Mouse (Mus musculus): ENCODE results near the gene Ubac2.
"Not testable (repeated sequence)": the region's sequence is repeated elsewhere in the genome, so short reads cannot be mapped to it uniquely, and the experiment has no call there.

Ubac2 gene

DNA sequence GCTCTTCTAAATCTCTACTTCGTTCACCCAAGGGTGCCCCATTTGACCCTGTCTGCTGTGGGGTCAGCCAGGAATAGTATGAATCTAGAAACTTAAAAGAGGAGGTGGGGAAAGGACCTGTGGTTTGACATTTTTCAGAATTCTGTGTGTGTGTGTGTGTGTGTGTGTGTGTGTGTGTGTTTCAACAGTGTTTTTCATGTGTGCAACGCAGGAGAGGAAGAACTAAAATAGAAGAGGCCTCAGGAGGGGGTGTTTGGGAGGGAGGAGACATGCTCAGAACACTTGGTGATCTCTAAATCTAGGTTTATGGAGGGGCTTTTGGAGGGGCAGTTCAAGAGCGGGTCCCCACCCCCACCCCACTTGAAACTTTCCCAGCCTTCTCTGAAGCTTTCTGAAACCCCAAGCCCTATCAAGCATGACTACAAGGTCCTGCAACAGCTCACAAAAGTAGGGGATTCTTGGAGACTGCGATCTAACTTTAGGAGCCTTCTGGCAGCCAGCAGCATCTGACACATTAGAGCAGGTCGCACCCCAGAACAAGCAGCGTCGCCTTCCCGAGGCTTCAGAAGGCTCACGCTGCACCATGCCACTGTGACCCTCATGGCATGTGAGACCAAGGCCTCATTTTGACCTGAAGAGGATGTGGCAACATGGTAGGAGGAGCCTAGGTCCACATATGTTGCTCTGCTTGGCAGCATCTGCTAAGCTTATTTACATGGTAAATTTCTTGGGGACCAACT lies 174.6 kb downstream of the Ubac2 start:
- DNase-seq (ENCODE audit: low spot score) = no peak

DNA sequence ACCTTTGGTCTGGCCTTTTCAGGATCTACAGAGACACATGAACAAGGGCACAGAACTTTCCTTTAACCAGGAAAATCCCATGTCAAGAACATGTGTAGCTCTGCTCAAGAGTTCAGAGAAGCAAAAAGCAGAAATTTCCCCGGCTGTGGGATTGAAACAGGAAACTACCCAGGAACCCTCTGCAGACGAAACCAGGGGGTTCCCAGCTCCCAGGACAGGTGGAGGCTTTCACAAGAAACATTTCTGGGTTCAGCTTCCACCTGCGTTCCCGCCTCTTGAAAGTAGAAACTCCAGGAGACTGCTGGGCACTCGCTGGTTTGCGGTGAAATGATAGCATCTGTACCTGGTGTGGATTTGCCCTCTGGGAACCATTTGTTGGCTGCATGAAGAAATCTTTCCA lies 178.5 kb downstream of the Ubac2 start:
- DNase-seq (ENCODE audit: low spot score) = no peak

DNA sequence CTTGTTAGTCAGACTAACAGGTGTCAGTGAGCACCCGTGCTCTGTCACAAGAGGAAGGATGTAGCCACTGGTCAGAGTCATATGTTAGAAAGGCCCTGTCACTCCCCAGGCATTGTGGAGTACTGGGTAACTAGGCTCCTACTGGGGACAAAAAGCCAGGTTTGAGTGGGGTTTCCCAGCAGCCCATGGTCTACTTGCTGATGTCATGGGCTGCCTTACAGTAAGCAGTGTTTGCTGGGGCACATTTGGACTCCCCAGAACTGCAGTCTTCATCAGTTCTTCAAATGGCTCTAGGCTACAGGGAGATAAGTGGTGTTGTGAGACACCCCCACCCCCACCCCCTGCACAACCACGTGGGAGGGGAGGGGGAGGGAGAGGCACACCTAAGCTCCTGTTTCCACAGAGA lies 179.5 kb downstream of the Ubac2 start:
- DNase-seq (ENCODE audit: low spot score) = no peak

DNA sequence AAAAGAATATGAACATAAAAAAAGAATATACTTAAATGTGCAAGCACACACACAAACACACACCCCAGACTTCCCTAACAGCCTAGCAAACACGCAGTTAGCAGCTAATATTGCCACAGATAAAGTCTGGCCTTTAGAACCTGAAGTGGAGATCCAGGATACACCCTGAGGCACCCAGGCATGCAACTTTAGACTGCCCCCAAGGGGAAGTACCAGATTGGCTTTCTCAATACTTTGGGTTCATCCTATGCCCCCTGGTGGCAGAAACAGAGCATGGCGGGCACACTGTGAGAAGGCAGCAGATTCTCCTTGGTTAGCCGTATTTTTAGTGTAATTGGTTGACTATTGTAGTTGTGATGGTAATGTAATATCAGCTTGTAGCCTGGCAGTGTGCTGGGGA lies 182.2 kb downstream of the Ubac2 start:
- DNase-seq (ENCODE audit: low spot score) = peak; percentile 89

DNA sequence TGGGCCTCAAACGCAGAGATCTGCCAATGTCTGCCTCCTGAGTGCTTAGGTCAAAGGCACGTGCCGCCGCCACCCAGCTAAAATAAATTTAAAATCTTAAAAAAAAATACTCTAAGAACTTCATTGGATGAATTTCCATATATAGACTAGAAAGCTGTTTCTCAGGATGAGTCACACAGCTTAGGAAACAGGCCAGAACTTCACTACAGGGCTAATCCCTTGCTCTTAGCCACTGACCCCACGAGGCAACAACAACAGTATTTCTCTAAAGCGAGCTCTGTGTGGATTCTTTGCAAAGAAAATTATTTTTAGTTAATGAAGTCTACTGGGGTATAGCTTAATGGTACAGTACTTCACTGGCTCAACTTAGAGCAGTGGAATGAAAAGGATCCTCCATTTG lies 183.0 kb downstream of the Ubac2 start:
- DNase-seq (ENCODE audit: low spot score) = no peak

DNA sequence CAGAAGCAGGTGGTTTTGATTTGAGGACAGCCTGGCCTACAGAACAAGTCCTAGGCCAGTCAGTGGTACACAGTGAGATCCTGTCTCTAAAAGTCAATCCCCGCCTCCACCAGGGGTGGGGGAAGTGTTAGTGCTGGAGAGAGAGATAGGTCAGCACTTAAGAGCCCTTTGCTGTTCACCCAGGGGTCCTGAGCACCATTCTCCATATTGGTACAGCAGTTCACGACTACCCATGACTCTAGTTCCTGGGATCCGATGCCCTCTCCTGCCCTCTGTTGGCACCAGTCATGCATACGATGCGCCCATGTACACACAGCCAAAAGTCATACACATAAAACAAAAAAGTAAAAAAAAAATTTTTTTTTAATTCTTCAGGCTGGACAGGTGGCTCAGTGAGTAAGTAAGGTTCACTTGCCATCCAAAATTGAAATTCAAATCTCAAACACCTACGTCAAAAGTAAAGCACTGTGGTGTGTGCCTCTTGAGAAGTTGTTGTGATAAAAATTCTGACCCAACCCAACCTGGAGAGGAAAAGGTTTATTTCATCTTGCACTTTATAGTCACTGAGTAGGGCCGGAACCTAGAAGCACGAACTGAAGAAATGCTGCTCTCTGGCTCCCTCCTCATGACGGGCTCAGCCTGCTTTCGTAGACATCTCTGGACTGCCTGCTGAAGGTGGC lies 184.1 kb downstream of the Ubac2 start:
- DNase-seq (ENCODE audit: low spot score) = no peak

DNA sequence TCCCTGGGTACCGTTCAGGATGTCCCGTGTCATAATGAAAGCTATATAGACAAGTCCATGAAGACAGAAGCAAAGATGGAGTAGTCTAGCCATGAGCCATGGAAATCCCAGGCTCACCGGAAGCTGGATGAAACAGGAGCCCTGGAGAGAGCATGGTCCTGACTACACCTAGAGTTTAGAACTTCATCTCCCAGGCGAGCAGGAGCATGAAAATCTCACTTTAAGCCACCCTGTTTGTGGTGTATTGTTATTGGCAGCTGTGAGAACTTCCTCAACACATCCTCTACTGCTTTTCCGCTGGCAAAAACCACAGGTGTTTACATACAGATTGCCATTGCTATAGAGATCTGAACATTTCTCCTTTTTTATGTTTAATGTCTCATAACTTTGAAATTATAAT lies 185.2 kb downstream of the Ubac2 start:
- peak; percentile 44 for DNase-seq (ENCODE audit: low spot score)

DNA sequence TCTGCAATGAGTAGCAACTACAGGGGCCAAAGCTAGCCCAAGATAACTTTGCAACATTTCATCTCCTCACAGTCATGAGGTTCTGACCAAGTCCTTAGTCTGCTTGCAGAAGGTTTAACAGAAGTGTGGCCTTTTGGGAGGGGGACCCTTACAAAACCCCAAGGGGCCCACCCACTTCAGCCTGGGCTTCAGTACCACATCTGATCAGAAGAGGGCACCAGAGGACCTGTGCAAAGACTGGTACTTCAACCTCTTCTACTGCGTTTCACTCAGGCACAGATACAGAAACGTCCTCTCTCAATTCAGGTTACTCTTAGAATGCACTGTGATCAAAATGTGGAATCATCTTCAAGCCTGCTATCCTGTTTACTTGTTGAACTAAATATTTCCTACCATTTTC lies 186.1 kb downstream of the Ubac2 start:
- peak; percentile 74 for DNase-seq (ENCODE audit: low spot score)

DNA sequence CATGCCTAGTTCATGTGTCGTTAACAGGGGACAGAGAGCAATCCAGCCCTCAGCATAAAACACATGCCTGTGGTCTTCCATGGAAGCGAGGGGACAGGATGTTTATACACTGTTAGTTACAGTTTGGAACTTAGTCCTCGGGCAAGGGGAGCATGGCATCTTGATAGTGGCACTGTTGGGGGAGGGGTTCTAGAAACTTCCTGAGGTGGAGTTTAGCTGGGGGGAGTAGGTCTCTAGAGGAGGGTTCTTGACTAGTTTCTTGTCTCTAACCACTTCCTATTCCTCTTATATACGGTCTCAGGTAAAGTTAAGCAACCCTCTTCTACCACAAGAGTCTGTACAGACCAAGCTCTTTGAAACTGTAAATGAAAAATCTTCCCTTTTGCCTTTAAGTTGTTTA lies 187.8 kb downstream of the Ubac2 start:
- peak; percentile 64 for DNase-seq (ENCODE audit: low spot score)

DNA sequence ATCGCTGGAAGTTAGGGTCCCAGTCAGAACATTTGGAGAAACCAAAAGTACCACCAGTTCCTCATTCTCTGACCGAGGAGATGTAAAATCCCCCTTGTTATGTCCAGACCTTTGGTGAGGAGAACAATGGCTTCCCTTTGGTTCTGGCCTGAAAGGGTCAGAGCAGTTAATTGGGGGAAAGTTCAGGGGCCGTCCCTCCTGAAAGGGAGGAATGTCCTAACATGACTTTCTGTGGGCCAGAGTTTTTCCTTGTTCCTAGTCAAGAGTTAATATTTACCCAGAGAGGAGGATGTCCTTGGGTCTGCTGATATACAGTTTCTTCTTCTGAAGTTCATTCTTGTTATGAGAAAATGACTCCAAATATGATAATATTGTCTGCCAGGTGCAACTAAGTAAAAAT lies 189.6 kb downstream of the Ubac2 start:
- DNase-seq (ENCODE audit: low spot score) = not testable (repeated sequence)

DNA sequence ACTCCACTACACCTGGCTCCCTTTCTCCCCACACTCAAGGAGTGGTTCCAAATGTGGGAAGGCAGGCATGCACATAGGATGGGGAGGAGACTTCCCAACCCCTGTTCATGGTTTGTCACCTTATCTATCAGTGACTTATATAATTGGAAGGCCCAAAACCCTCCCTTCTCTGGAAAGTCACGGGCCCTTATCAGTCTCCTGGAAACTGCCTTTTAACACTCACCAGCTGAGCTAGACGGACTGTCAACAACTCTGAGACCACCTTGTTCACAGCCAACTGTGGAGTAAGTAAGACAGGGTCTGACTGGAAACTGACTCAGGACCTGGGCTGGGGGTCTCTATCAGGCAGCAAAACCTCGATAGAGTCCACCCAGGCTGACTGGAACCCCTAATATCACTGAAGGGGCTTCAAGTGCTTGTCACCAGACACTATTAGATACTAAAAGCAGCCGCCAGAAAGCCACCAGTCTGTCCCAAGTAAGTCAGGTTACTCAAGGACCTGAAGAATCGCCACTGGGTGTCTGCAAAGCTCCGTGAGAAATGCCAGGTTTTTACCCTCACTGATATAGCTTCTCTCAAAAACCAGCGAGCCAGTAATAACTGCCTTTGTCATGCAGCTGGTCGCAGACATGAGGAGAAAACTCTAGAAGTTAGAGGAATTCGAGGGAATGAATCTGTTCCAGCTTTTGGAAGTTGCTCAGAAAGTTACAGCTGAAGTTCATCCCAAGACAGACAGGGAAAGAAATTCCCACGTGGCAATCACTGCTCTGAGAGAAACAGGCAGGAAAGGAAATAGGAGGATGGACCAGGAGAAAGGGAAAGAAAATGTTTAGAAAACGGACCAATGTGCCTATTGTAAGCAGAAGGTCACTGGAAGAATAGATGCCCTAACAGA lies 190.6 kb downstream of the Ubac2 start:
- DNase-seq (ENCODE audit: low spot score) = no peak

DNA sequence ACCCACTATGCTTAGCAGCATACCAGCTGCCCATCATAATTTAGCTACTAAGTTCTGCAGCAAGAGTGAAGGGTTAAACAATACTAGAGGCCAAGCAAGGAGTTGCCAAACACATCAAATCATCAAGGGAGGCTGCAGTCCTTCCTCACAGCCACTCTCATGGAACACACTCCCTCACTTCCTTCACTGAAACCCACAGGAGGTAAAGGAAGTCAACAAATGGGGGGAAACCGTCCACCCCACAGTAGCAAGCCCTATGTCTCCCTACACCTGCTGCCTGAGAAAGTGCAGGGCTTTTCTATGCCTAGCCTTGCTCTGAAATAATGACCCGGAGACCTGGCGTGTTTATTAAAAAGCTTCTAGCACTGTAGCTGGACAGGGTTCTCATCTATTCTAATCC lies 191.5 kb downstream of the Ubac2 start:
- DNase-seq (ENCODE audit: low spot score) = no peak
